Mouse (Mus musculus) kidney, postnatal 4 days (tissue): ENCODE results near the gene G6pc.
"Not testable (repeated sequence)": the region's sequence is repeated elsewhere in the genome, so short reads cannot be mapped to it uniquely, and the experiment has no call there.

Experiments
- DNase-seq, 2 experiments: peaks; one replicate each; pipeline ENCODE4 v3.0.0; 2021; ENCODE audit warnings: mixed read lengths in 2 of 2

Gene G6pc

GRCm38 (mm10) chr11:101367326-101367935 is at the start of gene G6pc:
Gene G6pc, plus strand, starts transcription at chr11:101367561.
- DNase-seq, result peak in 1 of 2 experiments; percentile 56

- peak; percentile 89 to 91 for DNase-seq
Observed at GRCm38 (mm10) chr11:101323609-101324008, 43.8 kb upstream of the G6pc start.

GRCm38 (mm10) chr11:101324763-101325162 is 42.6 kb upstream of the G6pc start, which contains the start of gene Aoc2:
Gene Aoc2, plus strand, starts transcription at chr11:101325063.
- no peak for DNase-seq

- not testable (repeated sequence) for DNase-seq
Observed at GRCm38 (mm10) chr11:101325201-101325600, 42.2 kb upstream of the G6pc start.

GRCm38 (mm10) chr11:101326147-101326546 is 41.2 kb upstream of the G6pc start:
- no peak for DNase-seq

GRCm38 (mm10) chr11:101327311-101327710 is 40.0 kb upstream of the G6pc start:
- DNase-seq, result peak in 1 of 2 experiments; percentile 15

GRCm38 (mm10) chr11:101328941-101329635 is 38.3 kb upstream of the G6pc start:
- peak in 1 of 2 experiments; percentile 48 for DNase-seq

- DNase-seq, result peak; percentile 36 to 58
Observed at GRCm38 (mm10) chr11:101330371-101330924, 36.9 kb upstream of the G6pc start, which contains the start of gene Aoc3. Gene Aoc3, plus strand, starts transcription at chr11:101330605.

- not testable (repeated sequence) for DNase-seq
Observed at GRCm38 (mm10) chr11:101330961-101331360, 36.4 kb upstream of the G6pc start.

GRCm38 (mm10) chr11:101332537-101332936 is 34.8 kb upstream of the G6pc start:
- DNase-seq, result peak; percentile 45 to 53

GRCm38 (mm10) chr11:101334023-101334422 is 33.3 kb upstream of the G6pc start:
- DNase-seq, result no peak

GRCm38 (mm10) chr11:101334516-101334915 is 32.8 kb upstream of the G6pc start:
- no peak for DNase-seq

- peak in 1 of 2 experiments; percentile 52 for DNase-seq
Observed at GRCm38 (mm10) chr11:101335685-101336084, 31.7 kb upstream of the G6pc start.

GRCm38 (mm10) chr11:101338123-101338760 is 29.1 kb upstream of the G6pc start:
- peak; percentile 54 to 67 for DNase-seq

- DNase-seq, result no peak
Observed at GRCm38 (mm10) chr11:101347083-101347775, 20.1 kb upstream of the G6pc start.

GRCm38 (mm10) chr11:101348774-101349173 is 18.6 kb upstream of the G6pc start:
- no peak for DNase-seq

- DNase-seq, result no peak
Observed at GRCm38 (mm10) chr11:101349216-101349615, 18.1 kb upstream of the G6pc start.

GRCm38 (mm10) chr11:101351100-101351720 is 16.2 kb upstream of the G6pc start:
- DNase-seq, result no peak

GRCm38 (mm10) chr11:101351721-101352111 is 15.6 kb upstream of the G6pc start:
- no peak for DNase-seq

- no peak for DNase-seq
Observed at GRCm38 (mm10) chr11:101353436-101353835, 13.9 kb upstream of the G6pc start.

- no peak for DNase-seq
Observed at GRCm38 (mm10) chr11:101354438-101355010, 12.8 kb upstream of the G6pc start.

- no peak for DNase-seq
Observed at GRCm38 (mm10) chr11:101355916-101356315, 11.4 kb upstream of the G6pc start.
